Mouse (Mus musculus) stomach, embryonic 15.5 days (tissue): ENCODE results near the gene Runx1. TPM values are rescaled to one million over a fixed set of nuclear protein-coding genes. Genes with fewer than 3 reads are reported as not detected.

Source experiments
- ATAC-seq: fragments of 200-750 bp; cut with Nextera tagmentation; 2 replicates; pipeline ENCODE4 v1.8.0; 2017; ENCODE audit warnings: low read depth, moderate number of reproducible peaks, moderate TSS enrichment; ENCODE audit not compliant: insufficient read depth, low FRiP score
- H3K27ac ChIP-seq: fragments of 300-500 bp; sonication (generic); 2 replicates; pipeline ENCODE4 v1.5.1; 2015; ENCODE audit warnings: mild to moderate bottlenecking, inconsistent platforms
- H3K27me3 ChIP-seq: fragments of 300-500 bp; sonication (generic); replicated peaks from 2 replicates; pipeline ENCODE4 v1.6.1; 2015; ENCODE audit warnings: inconsistent platforms
- H3K36me3 ChIP-seq: fragments of 300-500 bp; sonication (generic); 2 replicates; pipeline ENCODE4 v1.6.1; 2015; ENCODE audit warnings: inconsistent platforms
- H3K4me1 ChIP-seq: fragments of 300-500 bp; sonication (generic); 2 replicates; pipeline ENCODE4 v1.6.1; 2015; ENCODE audit warnings: inconsistent platforms
- H3K4me2 ChIP-seq: fragments of 300-500 bp; sonication (generic); 2 replicates; pipeline ENCODE4 v1.6.1; 2015; ENCODE audit warnings: mild to moderate bottlenecking, inconsistent platforms
- H3K4me3 ChIP-seq: fragments of 300-500 bp; sonication (generic); replicated peaks from 2 replicates; pipeline ENCODE4 v1.5.1; 2015; ENCODE audit warnings: inconsistent platforms
- H3K9ac ChIP-seq: fragments of 300-500 bp; sonication (generic); 2 replicates; pipeline ENCODE4 v1.6.1; 2015; ENCODE audit warnings: inconsistent platforms
- H3K9me3 ChIP-seq: fragments of 300-500 bp; sonication (generic); 2 replicates; pipeline ENCODE4 v1.6.1; 2016; ENCODE audit warnings: inconsistent platforms
- WGBS: fragments of 180-500 bp; shearing (Covaris S2); methylation state at CpG from one replicate; pipeline ENCODE4 v1.1.7; 2015; 5-methylcytosine and 5-hydroxymethylcytosine counted together
- polyA plus RNA-seq: library from polyadenylated mRNA; unstranded; fragments of >200 nt; fragmentation: Nextera tagmentation; extraction: Ambion mirVana; gene quantifications from 2 replicates; pipeline ENCODE4 v1.2.1, GENCODE M21; 2015

The Runx1 gene
- polyA plus RNA-seq, 1 experiment from 2014 or later, result 7.1 TPM

GRCm38 (mm10) chr16:92591783-92592182 is 234.2 kb downstream of the Runx1 start:
- WGBS, result 78% methylated on average over 6 of the region's 6 CpGs
- Histone ChIP-seq H3K4me3 (no peak overlapping the region), H3K9ac (no peak overlapping the region), H3K9me3 (no peaks in the 10 kb centered on the region), H3K4me1 (peaks cover 5% of the 10 kb centered on the region; the same call in 1 of the 2 replicates), H3K27me3 (no peaks in the 10 kb centered on the region), H3K4me2 (no peak overlapping the region), H3K36me3 (no peaks in the 10 kb centered on the region), H3K27ac (no peak overlapping the region)
- no peak for ATAC-seq

- ATAC-seq, result no peak
- Histone ChIP-seq H3K4me2 (no peak overlapping the region), H3K4me3 (no peak overlapping the region), H3K4me1 (peaks cover 5% of the 10 kb centered on the region; the same call in 1 of the 2 replicates), H3K27ac (no peak overlapping the region), H3K27me3 (no peaks in the 10 kb centered on the region), H3K9ac (no peak overlapping the region), H3K36me3 (no peaks in the 10 kb centered on the region), H3K9me3 (no peaks in the 10 kb centered on the region)
- 86% methylated on average over 4 of the region's 4 CpGs for WGBS
These were observed 238.1 kb downstream of the Runx1 start for GRCm38 (mm10) chr16:92587836-92588235.

GRCm38 (mm10) chr16:92581767-92582166 is 244.2 kb downstream of the Runx1 start:
- WGBS, result 65% methylated on average over 10 of the region's 10 CpGs
- Histone ChIP-seq H3K27ac (no peak overlapping the region), H3K27me3 (no peaks in the 10 kb centered on the region), H3K4me1 (no peaks in the 10 kb centered on the region; the same call in 1 of the 2 replicates), H3K4me3 (no peak overlapping the region), H3K9ac (no peak overlapping the region), H3K9me3 (no peaks in the 10 kb centered on the region), H3K4me2 (no peak overlapping the region), H3K36me3 (no peaks in the 10 kb centered on the region)
- no peak for ATAC-seq

- Histone ChIP-seq H3K4me3 (no peak overlapping the region), H3K27ac (no peak overlapping the region), H3K4me2 (no peak overlapping the region), H3K36me3 (no peaks in the 10 kb centered on the region), H3K9me3 (no peaks in the 10 kb centered on the region), H3K9ac (no peak overlapping the region), H3K27me3 (no peaks in the 10 kb centered on the region), H3K4me1 (no peaks in the 10 kb centered on the region; the same call in 1 of the 2 replicates)
- no peak for ATAC-seq
- WGBS, result 74% methylated on average over 10 of the region's 10 CpGs
These were observed 245.0 kb downstream of the Runx1 start for GRCm38 (mm10) chr16:92580981-92581380.

GRCm38 (mm10) chr16:92578915-92579653 is 246.9 kb downstream of the Runx1 start:
- no peak overlapping the region for H3K4me2 ChIP-seq
- ATAC-seq, result no peak; the same call in 1 of the 2 replicates
- 64% methylated on average over 7 of the region's 7 CpGs for WGBS
- no peak overlapping the region for H3K4me3 ChIP-seq
- no peaks in the 10 kb centered on the region; the same call in 1 of the 2 replicates for H3K4me1 ChIP-seq
- H3K9ac ChIP-seq, result no peak overlapping the region
- no peaks in the 10 kb centered on the region for H3K36me3 ChIP-seq
- H3K27me3 ChIP-seq, result no peaks in the 10 kb centered on the region
- no peak overlapping the region for H3K27ac ChIP-seq
- no peaks in the 10 kb centered on the region for H3K9me3 ChIP-seq

- H3K4me2 ChIP-seq, result no peak overlapping the region
- no peak overlapping the region for H3K27ac ChIP-seq
- no peak overlapping the region for H3K4me3 ChIP-seq
- 67% methylated on average over 9 of the region's 9 CpGs for WGBS
- H3K9me3 ChIP-seq, result no peaks in the 10 kb centered on the region
- H3K36me3 ChIP-seq, result no peaks in the 10 kb centered on the region
- H3K4me1 ChIP-seq, result no peaks in the 10 kb centered on the region; the same call in 1 of the 2 replicates
- no peaks in the 10 kb centered on the region for H3K27me3 ChIP-seq
- no peak overlapping the region for H3K9ac ChIP-seq
- no peak for ATAC-seq
These were observed 248.6 kb downstream of the Runx1 start for GRCm38 (mm10) chr16:92577381-92577780.

- H3K4me2 ChIP-seq, result no peak overlapping the region
- H3K9ac ChIP-seq, result no peak overlapping the region
- H3K4me3 ChIP-seq, result no peak overlapping the region
- H3K9me3 ChIP-seq, result no peaks in the 10 kb centered on the region
- WGBS, result 71% methylated on average over 10 of the region's 10 CpGs
- no peak overlapping the region for H3K27ac ChIP-seq
- ATAC-seq, result no peak
- H3K27me3 ChIP-seq, result no peaks in the 10 kb centered on the region
- no peaks in the 10 kb centered on the region for H3K4me1 ChIP-seq
- no peaks in the 10 kb centered on the region for H3K36me3 ChIP-seq
These were observed 250.2 kb downstream of the Runx1 start for GRCm38 (mm10) chr16:92575792-92576191.

GRCm38 (mm10) chr16:92573193-92573592 is 252.8 kb downstream of the Runx1 start:
- H3K9ac ChIP-seq, result no peak overlapping the region

GRCm38 (mm10) chr16:92571246-92571645 is 254.7 kb downstream of the Runx1 start:
- no peaks in the 10 kb centered on the region for H3K9me3 ChIP-seq
- no peak overlapping the region for H3K9ac ChIP-seq
- H3K4me3 ChIP-seq, result no peak overlapping the region
- H3K4me2 ChIP-seq, result no peak overlapping the region
- H3K27me3 ChIP-seq, result no peaks in the 10 kb centered on the region
- H3K36me3 ChIP-seq, result no peaks in the 10 kb centered on the region
- no peak overlapping the region for H3K27ac ChIP-seq
- WGBS, result 84% methylated on average over 11 of the region's 11 CpGs
- ATAC-seq, result no peak
- H3K4me1 ChIP-seq, result 0 out of 2 replicates have a peak, but pooled peaks cover under 1% of the 10 kb centered on the region

More at GRCm38 (mm10) chr16:92573193-92573592, 252.8 kb downstream of the Runx1 start:
- H3K4me2 ChIP-seq, result no peak overlapping the region
- no peaks in the 10 kb centered on the region for H3K27me3 ChIP-seq
- H3K4me3 ChIP-seq, result no peak overlapping the region
- no peaks in the 10 kb centered on the region for H3K9me3 ChIP-seq
- H3K4me1 ChIP-seq, result no peaks in the 10 kb centered on the region
- WGBS, result 52% methylated on average over 4 of the region's 4 CpGs
- ATAC-seq, result no peak
- no peaks in the 10 kb centered on the region for H3K36me3 ChIP-seq
- no peak overlapping the region for H3K27ac ChIP-seq

- no peak overlapping the region for H3K9ac ChIP-seq
- no peak overlapping the region for H3K4me3 ChIP-seq
- 22% methylated on average over 5 of the region's 5 CpGs for WGBS
- 0 out of 2 replicates have a peak, but pooled peaks have one; percentile 18 for ATAC-seq
- H3K4me1 ChIP-seq, result peaks cover 5% of the 10 kb centered on the region; the same call in 1 of the 2 replicates
- no peak overlapping the region for H3K4me2 ChIP-seq
- H3K27me3 ChIP-seq, result no peaks in the 10 kb centered on the region
- no peaks in the 10 kb centered on the region for H3K36me3 ChIP-seq
- H3K9me3 ChIP-seq, result no peaks in the 10 kb centered on the region
- H3K27ac ChIP-seq, result no peak overlapping the region
These were observed 259.8 kb downstream of the Runx1 start for GRCm38 (mm10) chr16:92566146-92566545.

GRCm38 (mm10) chr16:92565708-92566107 is 260.2 kb downstream of the Runx1 start:
- 1% methylated on average over 6 of the region's 6 CpGs for WGBS
- H3K4me3 ChIP-seq, result no peak overlapping the region

GRCm38 (mm10) chr16:92565291-92565690 is 260.7 kb downstream of the Runx1 start:
- Histone ChIP-seq H3K27ac (no peak overlapping the region), H3K36me3 (no peaks in the 10 kb centered on the region), H3K4me3 (no peak overlapping the region), H3K9me3 (no peaks in the 10 kb centered on the region), H3K4me2 (peak overlapping the region; percentile 37), H3K27me3 (no peaks in the 10 kb centered on the region), H3K4me1 (peaks cover 5% of the 10 kb centered on the region; the same call in 1 of the 2 replicates), H3K9ac (no peak overlapping the region)
- 51% methylated on average over 11 of the region's 11 CpGs for WGBS
- no peak for ATAC-seq

More at GRCm38 (mm10) chr16:92565708-92566107, 260.2 kb downstream of the Runx1 start:
- Histone ChIP-seq H3K9ac (no peak overlapping the region), H3K27ac (no peak overlapping the region), H3K36me3 (no peaks in the 10 kb centered on the region), H3K27me3 (no peaks in the 10 kb centered on the region), H3K4me2 (peak overlapping the region; percentile 37), H3K4me1 (peaks cover 5% of the 10 kb centered on the region; the same call in 1 of the 2 replicates), H3K9me3 (no peaks in the 10 kb centered on the region)
- 0 out of 2 replicates have a peak, but pooled peaks have one; percentile 27 for ATAC-seq
